Mouse (Mus musculus) liver, postnatal 0 days (tissue): ENCODE measurements around the gene Clec4f. TPM values are rescaled to one million over a fixed set of nuclear protein-coding genes. Genes with fewer than 3 reads are reported as not detected.
A peak's percentile ranks its signal among the peaks of the same experiment; 100 is the strongest.

Experiments used
- ATAC-seq: fragments of 200-750 bp; cut with Nextera tagmentation; 2 replicates; pipeline ENCODE4 v1.8.0; 2017; ENCODE audit warnings: mild to moderate bottlenecking, moderate library complexity
- DNase-seq: peaks from one replicate; pipeline ENCODE4 v3.0.0-alpha.2; 2016
- H3K27ac ChIP-seq: fragments of 300-500 bp; sonication (generic); 2 replicates; pipeline ENCODE4 v1.5.1; 2014; ENCODE audit warnings: antibody characterized with exemption, moderate library complexity, mild to moderate bottlenecking, low read depth
- H3K27me3 ChIP-seq: fragments of 300-500 bp; sonication (generic); 2 replicates; pipeline ENCODE4 v1.6.1; 2014; ENCODE audit warnings: low read length, control low read depth, mixed read lengths; ENCODE audit not compliant: insufficient read depth
- H3K36me3 ChIP-seq: fragments of 300-500 bp; sonication (generic); replicated peaks from 2 replicates; pipeline ENCODE4 v1.6.1; 2014; ENCODE audit warnings: mild to moderate bottlenecking, control low read depth, low read length, moderate library complexity, mixed read lengths; ENCODE audit not compliant: insufficient read depth
- H3K4me1 ChIP-seq: fragments of 300-500 bp; sonication (generic); 2 replicates; pipeline ENCODE4 v1.6.1; 2014; ENCODE audit warnings: antibody characterized with exemption, mild to moderate bottlenecking, control low read depth; ENCODE audit not compliant: insufficient read depth
- H3K4me2 ChIP-seq: fragments of 300-500 bp; sonication (generic); 2 replicates; pipeline ENCODE4 v1.6.1; 2014; ENCODE audit warnings: low read depth, mild to moderate bottlenecking, low read length, moderate library complexity, mixed read lengths
- H3K4me3 ChIP-seq: fragments of 300-500 bp; sonication (generic); 2 replicates; pipeline ENCODE4 v1.5.1; 2014; ENCODE audit warnings: low read depth, low read length
- H3K9ac ChIP-seq: fragments of 300-500 bp; sonication (generic); replicated peaks from 2 replicates; pipeline ENCODE4 v1.6.1; 2014; ENCODE audit warnings: mild to moderate bottlenecking, moderate library complexity
- H3K9me3 ChIP-seq: fragments of 300-500 bp; sonication (generic); 2 replicates; pipeline ENCODE4 v1.6.1; 2016; ENCODE audit warnings: mild to moderate bottlenecking, control low read depth, low read length, mixed read lengths
- CTCF ChIP-seq: sonication (generic); IDR thresholded peaks from 2 replicates; pipeline ENCODE4 v1.5.1; 2016; ENCODE audit warnings: antibody characterized with exemption, low read depth
- EP300 ChIP-seq: IDR thresholded peaks from 2 replicates; pipeline ENCODE4 v1.6.1; 2016; ENCODE audit warnings: antibody characterized with exemption, low read depth, mild to moderate bottlenecking
- WGBS: fragments of 180-500 bp; shearing (Covaris S2); extraction: QIAGEN DNeasy Blood & Tissue Kit; methylation state at CpG from one replicate; pipeline ENCODE4 v1.1.7; 2014; ENCODE audit not compliant: insufficient replicate concordance; 5-methylcytosine and 5-hydroxymethylcytosine counted together
- polyA plus RNA-seq: library from polyadenylated mRNA; unstranded; fragments of >200 nt; fragmentation: Nextera tagmentation; extraction: Ambion mirVana; gene quantifications from 2 replicates; pipeline ENCODE4 v1.2.1, GENCODE M21; 2015

Clec4f gene
- polyA plus RNA-seq, result 72.5 and 75.0 TPM in 2 replicates

DNA sequence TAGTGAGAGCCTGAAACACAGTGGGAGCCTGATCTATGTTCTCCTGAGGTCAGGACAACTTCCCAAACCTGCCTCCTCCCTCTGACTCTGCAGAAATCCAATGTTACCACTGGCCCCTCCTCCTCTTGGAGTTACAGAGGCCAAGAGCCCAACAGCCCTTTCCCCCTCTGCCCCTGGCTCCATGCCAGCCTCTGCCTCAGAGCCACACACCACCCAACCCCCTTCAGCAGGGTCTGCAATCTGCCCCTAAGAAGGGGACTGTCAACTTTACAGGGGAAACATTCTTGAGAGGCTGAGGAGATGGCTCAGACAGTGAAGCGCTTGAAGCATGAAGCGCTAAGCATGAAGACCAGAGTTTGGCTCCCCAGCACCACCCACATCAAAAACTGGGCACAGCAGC lies at the start of gene Clec4f:
Gene Clec4f (minus strand): TSS at position 101 of the 400 bp plus-strand sequence.
- Histone ChIP-seq H3K9ac (no peak within 1 kb of the TSS), H3K4me2 (no peak within 1 kb of the TSS), H3K9me3 (no peaks in the 10 kb centered on the region), H3K4me1 (no peaks in the 10 kb centered on the region), H3K36me3 (no peaks in the 10 kb centered on the region), H3K27me3 (no peaks in the 10 kb centered on the region), H3K27ac (no peak within 1 kb of the TSS), H3K4me3 (no peak within 1 kb of the TSS)
- ATAC-seq, result no peak
- WGBS, result 89% methylated on average over 2 of the region's 2 CpGs
- TF ChIP-seq EP300, result no peak
- no peak for TF ChIP-seq CTCF
- DNase-seq, result no peak

DNA sequence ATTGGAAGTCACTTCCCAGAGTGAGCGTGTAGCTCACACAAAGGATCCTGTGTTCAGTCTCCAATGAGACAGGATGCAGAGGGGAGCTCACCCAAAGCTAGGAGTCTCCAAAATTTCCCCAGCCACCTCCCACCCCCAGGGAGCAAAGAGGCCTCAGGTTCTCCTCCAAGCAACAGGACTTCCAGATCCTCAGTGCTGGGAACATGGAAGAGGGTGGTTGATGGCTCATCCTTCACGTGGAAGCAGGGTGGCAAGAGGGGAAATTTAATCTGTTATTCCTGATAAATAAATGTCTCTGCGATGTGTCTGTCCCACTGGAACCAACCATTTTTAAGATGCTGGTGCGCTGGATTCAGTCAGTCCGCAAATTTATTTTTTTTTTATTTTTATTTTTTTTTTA lies 48.7 kb upstream of the Clec4f start:
- ATAC-seq, result no peak
- Histone ChIP-seq H3K27ac (no peak overlapping the region), H3K4me2 (no peak overlapping the region), H3K27me3 (peaks cover 90% of the 10 kb centered on the region), H3K4me3 (no peak overlapping the region), H3K9me3 (no peaks in the 10 kb centered on the region), H3K4me1 (peaks cover 2% of the 10 kb centered on the region; the same call in 1 of the 2 replicates), H3K9ac (no peak overlapping the region), H3K36me3 (no peaks in the 10 kb centered on the region)
- WGBS, result 22% methylated on average over 5 of the region's 5 CpGs
- TF ChIP-seq CTCF (no peak), EP300 (no peak)
- no peak for DNase-seq

DNA sequence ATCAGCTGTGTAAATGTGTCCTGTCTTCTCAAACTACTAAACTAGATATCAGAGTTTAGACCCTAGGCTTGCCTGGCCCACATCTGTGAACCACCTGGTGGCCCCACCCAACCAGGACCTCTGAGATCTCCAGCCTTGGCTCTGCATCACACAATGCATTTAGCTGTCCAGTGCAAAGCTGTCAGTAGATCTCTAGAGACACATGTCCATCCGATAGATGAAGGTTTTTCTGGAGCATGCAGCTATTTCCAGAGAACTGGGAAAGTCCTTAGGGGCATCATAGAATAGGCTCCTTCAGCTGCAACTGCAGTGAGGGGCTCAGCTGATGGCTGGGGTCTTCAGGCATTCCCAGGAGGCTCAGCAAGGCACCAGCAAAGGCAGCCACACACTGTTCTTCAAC lies 48.3 kb upstream of the Clec4f start:
- no peak overlapping the region for H3K27ac ChIP-seq
- H3K9ac ChIP-seq, result no peak overlapping the region
- H3K4me1 ChIP-seq, result peaks cover 2% of the 10 kb centered on the region; the same call in 1 of the 2 replicates
- 14% methylated on average over 1 of the region's 1 CpGs for WGBS
- no peaks in the 10 kb centered on the region for H3K36me3 ChIP-seq
- ATAC-seq (no peak), DNase-seq (no peak)
- H3K4me2 ChIP-seq, result no peak overlapping the region
- no peak overlapping the region for H3K4me3 ChIP-seq
- H3K27me3 ChIP-seq, result peaks cover 90% of the 10 kb centered on the region
- H3K9me3 ChIP-seq, result no peaks in the 10 kb centered on the region
- TF ChIP-seq CTCF (no peak), EP300 (no peak)

- WGBS, result 2% methylated on average over 10 of the region's 10 CpGs
- H3K4me1 ChIP-seq, result peaks cover 2% of the 10 kb centered on the region; the same call in 1 of the 2 replicates
- H3K4me3 ChIP-seq, result no peak overlapping the region
- H3K27ac ChIP-seq, result no peak overlapping the region
- no peaks in the 10 kb centered on the region for H3K36me3 ChIP-seq
- no peak for ATAC-seq
- TF ChIP-seq EP300 (no peak), CTCF (no peak)
- no peak overlapping the region for H3K4me2 ChIP-seq
- H3K27me3 ChIP-seq, result peaks cover 90% of the 10 kb centered on the region
- DNase-seq, result no peak
- no peaks in the 10 kb centered on the region for H3K9me3 ChIP-seq
- H3K9ac ChIP-seq, result no peak overlapping the region
These were observed 47.7 kb upstream of the Clec4f start for GRCm38 (mm10) chr6:83703722-83704078.

DNA sequence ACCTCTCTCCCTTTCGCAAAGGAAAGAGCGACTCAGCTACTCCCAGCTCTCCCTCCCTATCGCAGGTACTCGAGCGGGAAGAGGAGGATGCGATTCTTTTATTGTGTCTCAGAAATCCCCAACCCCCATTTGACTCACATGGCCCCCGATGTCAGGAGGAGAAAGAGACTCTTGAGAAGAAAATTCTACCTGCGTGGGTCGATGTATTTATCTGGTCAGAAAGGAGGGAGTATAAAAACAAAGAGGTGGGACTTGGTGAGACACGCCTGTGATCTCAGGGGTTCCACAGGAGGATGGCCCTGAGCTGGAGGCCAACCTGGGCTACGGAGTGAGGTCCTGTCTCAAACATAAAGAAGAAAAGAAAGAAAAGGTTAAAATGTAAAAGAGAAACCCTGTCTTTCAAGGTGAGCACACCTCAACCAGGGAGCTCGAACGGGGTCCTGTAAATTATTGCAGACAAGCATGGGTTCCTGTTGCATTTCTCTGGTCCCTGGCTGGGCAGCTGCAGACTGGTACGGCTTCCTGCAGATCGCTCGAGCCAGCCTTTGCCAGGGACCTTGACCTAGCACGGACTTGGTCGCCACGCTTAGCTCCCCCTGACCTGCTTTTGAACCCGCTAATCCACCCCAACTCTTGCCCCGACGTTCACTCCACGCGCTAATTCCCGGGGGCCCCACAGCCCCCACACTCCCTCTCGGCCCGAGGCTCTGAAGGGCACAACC lies 47.2 kb upstream of the Clec4f start:
- DNase-seq (no peak), ATAC-seq (no peak)
- Histone ChIP-seq H3K27me3 (peaks cover 90% of the 10 kb centered on the region), H3K4me3 (no peak overlapping the region), H3K27ac (no peak overlapping the region), H3K9ac (no peak overlapping the region), H3K4me1 (peaks cover 2% of the 10 kb centered on the region; the same call in 1 of the 2 replicates), H3K9me3 (no peaks in the 10 kb centered on the region), H3K4me2 (no peak overlapping the region), H3K36me3 (no peaks in the 10 kb centered on the region)
- TF ChIP-seq CTCF, result no peak
- TF ChIP-seq EP300, result no peak
- 2% methylated on average over 27 of the region's 27 CpGs for WGBS

- Histone ChIP-seq H3K9ac (no peak overlapping the region), H3K36me3 (no peaks in the 10 kb centered on the region), H3K4me3 (0 out of 2 replicates have a peak overlapping the region, but pooled peaks have one; percentile 5), H3K4me1 (peaks cover 2% of the 10 kb centered on the region; the same call in 1 of the 2 replicates), H3K27ac (no peak overlapping the region), H3K27me3 (peaks cover 89% of the 10 kb centered on the region), H3K9me3 (no peaks in the 10 kb centered on the region), H3K4me2 (no peak overlapping the region)
- ATAC-seq (no peak), DNase-seq (no peak)
- TF ChIP-seq EP300, result no peak
- TF ChIP-seq CTCF, result no peak
- 1% methylated on average over 53 of the region's 53 CpGs for WGBS
These were observed 46.4 kb upstream of the Clec4f start for GRCm38 (mm10) chr6:83702146-83702999.
